8 mouse cellular contexts compared by ENCODE assay signal in genomic region chr8:108759511-108760330, GRCm38 (mm10).
DNase-seq lines count a peak whose midpoint lies in the region; ATAC-seq and TF ChIP-seq lines count a peak whose summit lies in the region.

No protein-coding gene starts in this region.

- intact Hi-C loops in heart, postnatal 10 days (cut with DNase I), result no loop called here

- peak; percentile 89 for TF ChIP-seq CTCF in layer of hippocampus, adult 2 months (conservative IDR thresholded peaks at IDR 0.05)

- H3K4me2 ChIP-seq in embryonic facial prominence, embryonic 11.5 days (ENCODE audit: low read depth, low read length), result 0 out of 2 replicates have a peak overlapping the region, but pooled peaks have one; percentile 10

- no peaks in the 10 kb centered on the region for H3K36me3 ChIP-seq in embryonic facial prominence, embryonic 11.5 days (replicated peaks; ENCODE audit: control insufficient read depth, insufficient read depth, low read depth, low read length)

- H3K4me1 ChIP-seq in embryonic facial prominence, embryonic 11.5 days (ENCODE audit: control insufficient read depth, insufficient read depth, low read length), result peaks cover 17% of the 10 kb centered on the region

- WGBS in embryonic facial prominence, embryonic 11.5 days, result 42% methylated on average over 15 of the region's 15 CpGs

- 0 out of 2 replicates have a peak overlapping the region, but pooled peaks have one; percentile 19 for H3K9ac ChIP-seq in embryonic facial prominence, embryonic 11.5 days (replicated peaks; ENCODE audit: low read length)

- no peaks in the 10 kb centered on the region for H3K9me3 ChIP-seq in embryonic facial prominence, embryonic 11.5 days (replicated peaks; ENCODE audit: control insufficient read depth, low read length)

- no peak overlapping the region for H3K4me3 ChIP-seq in embryonic facial prominence, embryonic 11.5 days (ENCODE audit: low read depth, low read length)
- no peak overlapping the region for H3K4me3 ChIP-seq in layer of hippocampus, adult 2 months

- no peaks in the 10 kb centered on the region for H3K27me3 ChIP-seq in embryonic facial prominence, embryonic 11.5 days (ENCODE audit: control insufficient read depth, insufficient read depth, low read length)

- DNase-seq in cerebellum, adult 11 months, result peak; percentile 17
- DNase-seq in cerebellum, adult 11-12 months, result no peak
- DNase-seq in adrenal gland, adult 8-10 months, result peak; percentile 63
- peak; percentile 70 for DNase-seq in embryonic facial prominence, embryonic 11.5 days (ENCODE audit: low spot score)
- peak; percentile 69 to 85 for DNase-seq in heart, postnatal 10 days
- DNase-seq in layer of hippocampus, adult 2 months (ENCODE audit: low spot score in 2 of 2), result peak in 1 of 2 experiments; percentile 64
- peak; percentile 19 to 52 for DNase-seq in spleen, postnatal 14 days (ENCODE audit: low spot score in 2 of 2)

- no peak for ATAC-seq in embryonic facial prominence, embryonic 11.5 days (replicated peaks; ENCODE audit: insufficient number of reproducible peaks, low FRiP score, low TSS enrichment, low read depth)
- ATAC-seq in megakaryocyte progenitor cell, adult 5-6 weeks (replicated peaks; ENCODE audit: poor library complexity), result peak; percentile 82

- no peak overlapping the region for H3K27ac ChIP-seq in embryonic facial prominence, embryonic 11.5 days (replicated peaks; ENCODE audit: low read depth, low read length)
- H3K27ac ChIP-seq in layer of hippocampus, adult 2 months, result no peak overlapping the region
